Mouse (Mus musculus): ENCODE measurements at regions not wholly inside any gene's neighbourhood (a gene's known extent, or its start where the extent isn't known, plus 50 kb on each side); places are given as distances from the start of the nearest gene placed in this dataset.
A peak's percentile ranks its signal among the peaks of the same experiment; 100 is the strongest.

- WGBS = 20% methylated on average over 8 of the region's 8 CpGs
- H3K4me2 ChIP-seq (replicated peaks) = 0 out of 2 replicates have a peak overlapping the region, but pooled peaks have one; percentile 2
- H3K4me3 ChIP-seq = no peak overlapping the region
- no peak for ATAC-seq (ENCODE audit: low FRiP score, low read depth)
- H3K27me3 ChIP-seq = no peaks in the 10 kb centered on the region
- no peaks in the 10 kb centered on the region for H3K9me3 ChIP-seq
- no peaks in the 10 kb centered on the region for H3K36me3 ChIP-seq
- peaks cover 29% of the 10 kb centered on the region for H3K4me1 ChIP-seq
- H3K27ac ChIP-seq = no peak overlapping the region
- no peak overlapping the region for H3K9ac ChIP-seq
Observed at GRCm38 (mm10) chr2:106461021-106461420, 232.0 kb upstream of the Mpped2 start.

- Histone ChIP-seq H3K4me2 (replicated peaks) (0 out of 2 replicates have a peak overlapping the region, but pooled peaks have one; percentile 2), H3K27me3 (no peaks in the 10 kb centered on the region), H3K9ac (no peak overlapping the region), H3K9me3 (no peaks in the 10 kb centered on the region), H3K4me3 (no peak overlapping the region), H3K4me1 (peaks cover 29% of the 10 kb centered on the region), H3K27ac (no peak overlapping the region), H3K36me3 (no peaks in the 10 kb centered on the region)
- no peak for ATAC-seq (ENCODE audit: low FRiP score, low read depth)
- 30% methylated on average over 7 of the region's 7 CpGs for WGBS
Observed at GRCm38 (mm10) chr2:106461490-106461889, 231.6 kb upstream of the Mpped2 start.

GRCm38 (mm10) chr2:106461973-106462637 is 231.0 kb upstream of the Mpped2 start:
- H3K9me3 ChIP-seq = no peaks in the 10 kb centered on the region
- ATAC-seq (ENCODE audit: low FRiP score, low read depth) = 0 out of 2 replicates have a peak, but pooled peaks have one; percentile 35
- H3K27ac ChIP-seq = no peak overlapping the region

GRCm38 (mm10) chr2:106465055-106465454 is 228.0 kb upstream of the Mpped2 start:
- Histone ChIP-seq H3K36me3 (no peaks in the 10 kb centered on the region), H3K9ac (no peak overlapping the region), H3K4me1 (peaks cover 23% of the 10 kb centered on the region), H3K4me3 (no peak overlapping the region), H3K4me2 (replicated peaks) (no peak overlapping the region), H3K9me3 (no peaks in the 10 kb centered on the region), H3K27ac (no peak overlapping the region), H3K27me3 (no peaks in the 10 kb centered on the region)
- ATAC-seq (ENCODE audit: low FRiP score, low read depth) = no peak
- WGBS = 65% methylated on average over 3 of the region's 3 CpGs

More at GRCm38 (mm10) chr2:106461973-106462637, 231.0 kb upstream of the Mpped2 start:
- no peaks in the 10 kb centered on the region for H3K36me3 ChIP-seq
- no peaks in the 10 kb centered on the region for H3K27me3 ChIP-seq
- H3K4me3 ChIP-seq = no peak overlapping the region
- peaks cover 29% of the 10 kb centered on the region for H3K4me1 ChIP-seq
- WGBS = 14% methylated on average over 12 of the region's 12 CpGs
- H3K9ac ChIP-seq = no peak overlapping the region
- H3K4me2 ChIP-seq (replicated peaks) = no peak overlapping the region

- 75% methylated on average over 3 of the region's 3 CpGs for WGBS
- Histone ChIP-seq H3K27ac (no peak overlapping the region), H3K4me3 (no peak overlapping the region), H3K27me3 (no peaks in the 10 kb centered on the region), H3K9ac (no peak overlapping the region), H3K36me3 (no peaks in the 10 kb centered on the region), H3K4me2 (replicated peaks) (no peak overlapping the region), H3K9me3 (no peaks in the 10 kb centered on the region), H3K4me1 (peaks cover 19% of the 10 kb centered on the region)
- ATAC-seq (ENCODE audit: low FRiP score, low read depth) = no peak
Observed at GRCm38 (mm10) chr2:106465831-106466230, 227.2 kb upstream of the Mpped2 start.

- no peaks in the 10 kb centered on the region for H3K4me1 ChIP-seq
- H3K27me3 ChIP-seq = peaks cover 5% of the 10 kb centered on the region; the same call in 1 of the 2 replicates
- H3K4me3 ChIP-seq = no peak overlapping the region
- no peak overlapping the region for H3K27ac ChIP-seq
- no peaks in the 10 kb centered on the region for H3K36me3 ChIP-seq
- H3K9ac ChIP-seq = no peak overlapping the region
- H3K9me3 ChIP-seq = no peaks in the 10 kb centered on the region
- ATAC-seq (ENCODE audit: low FRiP score, low read depth) = no peak
- WGBS = 78% methylated on average over 2 of the region's 2 CpGs
- no peak overlapping the region for H3K4me2 ChIP-seq (replicated peaks)
Observed at GRCm38 (mm10) chr2:106469196-106469595, 223.9 kb upstream of the Mpped2 start.

GRCm38 (mm10) chr2:106473458-106473857 is 219.6 kb upstream of the Mpped2 start:
- Histone ChIP-seq H3K4me1 (no peaks in the 10 kb centered on the region), H3K9ac (no peak overlapping the region), H3K27ac (no peak overlapping the region), H3K4me2 (replicated peaks) (no peak overlapping the region), H3K27me3 (peaks cover 5% of the 10 kb centered on the region; the same call in 1 of the 2 replicates), H3K9me3 (no peaks in the 10 kb centered on the region), H3K4me3 (no peak overlapping the region), H3K36me3 (no peaks in the 10 kb centered on the region)
- ATAC-seq (ENCODE audit: low FRiP score, low read depth) = 0 out of 2 replicates have a peak, but pooled peaks have one; percentile 28
- 58% methylated on average over 3 of the region's 3 CpGs for WGBS

- H3K4me2 ChIP-seq (replicated peaks) = no peak overlapping the region
- no peaks in the 10 kb centered on the region for H3K36me3 ChIP-seq
- H3K27me3 ChIP-seq = no peaks in the 10 kb centered on the region
- no peak overlapping the region for H3K4me3 ChIP-seq
- ATAC-seq (ENCODE audit: low FRiP score, low read depth) = no peak
- no peaks in the 10 kb centered on the region for H3K4me1 ChIP-seq
- H3K9ac ChIP-seq = no peak overlapping the region
- no peak overlapping the region for H3K27ac ChIP-seq
- WGBS = 80% methylated on average over 2 of the region's 2 CpGs
- no peaks in the 10 kb centered on the region for H3K9me3 ChIP-seq
Observed at GRCm38 (mm10) chr2:106477991-106478390, 215.1 kb upstream of the Mpped2 start.

- 9% methylated on average over 5 of the region's 5 CpGs for WGBS
- peak; percentile 90 for ATAC-seq (ENCODE audit: low FRiP score, low read depth)
- H3K4me1 ChIP-seq = peaks cover 40% of the 10 kb centered on the region
- no peak overlapping the region for H3K9ac ChIP-seq
- peak overlapping the region; percentile 37 for H3K4me2 ChIP-seq (replicated peaks)
- peaks cover 4% of the 10 kb centered on the region; the same call in 1 of the 2 replicates for H3K27me3 ChIP-seq
- no peaks in the 10 kb centered on the region for H3K9me3 ChIP-seq
- no peak overlapping the region for H3K4me3 ChIP-seq
- H3K36me3 ChIP-seq = no peaks in the 10 kb centered on the region
- H3K27ac ChIP-seq = peak overlapping the region; percentile 44; the same call in 1 of the 2 replicates
Observed at GRCm38 (mm10) chr2:106487335-106488082, 205.6 kb upstream of the Mpped2 start.

- Histone ChIP-seq H3K27ac (no peak overlapping the region), H3K36me3 (no peaks in the 10 kb centered on the region), H3K9me3 (no peaks in the 10 kb centered on the region), H3K4me3 (no peak overlapping the region), H3K4me2 (replicated peaks) (no peak overlapping the region), H3K4me1 (peaks cover 19% of the 10 kb centered on the region), H3K9ac (no peak overlapping the region), H3K27me3 (no peaks in the 10 kb centered on the region)
- no peak for ATAC-seq (ENCODE audit: low FRiP score, low read depth)
Observed at GRCm38 (mm10) chr2:106498735-106499134, 194.3 kb upstream of the Mpped2 start.

GRCm38 (mm10) chr2:106499227-106499928 is 193.7 kb upstream of the Mpped2 start:
- H3K9ac ChIP-seq = no peak overlapping the region
- H3K27me3 ChIP-seq = no peaks in the 10 kb centered on the region
- H3K27ac ChIP-seq = no peak overlapping the region
- ATAC-seq (ENCODE audit: low FRiP score, low read depth) = peak; percentile 32; the same call in 1 of the 2 replicates
- no peak overlapping the region for H3K4me3 ChIP-seq
- no peaks in the 10 kb centered on the region for H3K36me3 ChIP-seq
- H3K9me3 ChIP-seq = no peaks in the 10 kb centered on the region
- H3K4me1 ChIP-seq = peaks cover 19% of the 10 kb centered on the region
- 42% methylated on average over 3 of the region's 3 CpGs for WGBS
- no peak overlapping the region for H3K4me2 ChIP-seq (replicated peaks)

GRCm38 (mm10) chr2:106504933-106505420 is 188.1 kb upstream of the Mpped2 start:
- no peaks in the 10 kb centered on the region for H3K4me1 ChIP-seq
- H3K4me3 ChIP-seq = no peak overlapping the region
- H3K9ac ChIP-seq = no peak overlapping the region
- H3K9me3 ChIP-seq = no peaks in the 10 kb centered on the region
- WGBS = 88% methylated on average over 1 of the region's 1 CpGs
- no peak for ATAC-seq (ENCODE audit: low FRiP score, low read depth)
- no peak overlapping the region for H3K27ac ChIP-seq
- H3K36me3 ChIP-seq = no peaks in the 10 kb centered on the region
- H3K4me2 ChIP-seq (replicated peaks) = no peak overlapping the region
- no peaks in the 10 kb centered on the region for H3K27me3 ChIP-seq

Measured in limb, embryonic 13.5 days (tissue).